In the genomic region with DNA sequence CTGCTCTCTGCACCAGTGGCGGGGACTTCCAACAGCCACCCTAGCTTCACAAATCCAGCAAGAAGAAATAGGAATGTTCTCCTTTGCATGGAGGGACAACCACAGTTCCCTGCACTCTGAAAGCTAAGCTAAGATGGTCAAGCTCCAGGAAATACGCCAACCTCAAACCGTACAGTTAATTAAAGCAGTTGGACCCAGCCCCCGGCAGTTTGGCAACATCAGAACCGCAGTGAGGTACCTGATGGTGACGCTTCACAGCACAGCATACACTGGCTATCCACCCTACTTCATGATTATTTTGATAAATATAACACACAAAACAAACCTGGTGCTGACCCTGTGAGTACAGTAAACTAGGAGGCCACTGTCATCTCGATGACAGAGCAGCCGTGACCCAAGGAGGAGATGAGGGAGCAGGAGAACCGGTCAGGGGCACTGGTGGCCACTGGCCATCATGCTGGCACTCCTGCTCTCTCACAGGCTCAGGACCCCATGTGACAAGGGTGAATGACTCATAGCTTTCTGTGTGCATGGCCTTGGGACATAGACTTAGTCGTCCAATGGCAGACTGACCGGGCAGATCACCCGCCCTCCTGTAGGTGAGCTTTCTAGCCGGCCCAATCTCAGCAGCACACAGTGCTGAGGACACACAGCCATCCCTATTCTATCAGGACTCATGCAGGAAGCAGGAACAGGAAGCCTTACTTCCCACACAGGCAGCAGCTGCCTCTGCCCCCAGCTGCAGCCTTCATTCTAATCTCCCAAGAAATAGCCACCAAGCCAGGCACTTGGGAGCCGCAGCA, we compare ENCODE assay signal across 8 mouse cellular contexts. TPM values are rescaled to one million over a fixed set of nuclear protein-coding genes. Genes with fewer than 3 reads are reported as not detected.
A peak's percentile ranks its signal among the peaks of the same experiment; 100 is the strongest.
DNase-seq lines count a peak whose midpoint lies in the region; ATAC-seq and TF ChIP-seq lines count a peak whose summit lies in the region.

No protein-coding gene starts in this region.

- no peak overlapping the region for H3K4me3 ChIP-seq in heart, embryonic 12.5 days
- H3K4me3 ChIP-seq in kidney, postnatal 0 days (replicated peaks; ENCODE audit: low read depth, low read length): no peak overlapping the region
- peak overlapping the region; percentile 1 for H3K4me3 ChIP-seq in myocyte

- DNase-seq in lung, adult 18-20 months: peak; percentile 58 to 70
- DNase-seq in lung, postnatal 14 days: no peak
- DNase-seq in cerebellum, adult 18-20 months: peak; percentile 66 to 76
- peak; percentile 50 for DNase-seq in kidney, postnatal 0 days (ENCODE audit: low spot score)
- DNase-seq in right cerebral cortex, postnatal 25 days: no peak
- no peak for DNase-seq in adipocyte (ENCODE audit: low spot score)

- no peaks in the 10 kb centered on the region for H3K27me3 ChIP-seq in heart, embryonic 12.5 days (replicated peaks)
- H3K27me3 ChIP-seq in kidney, postnatal 0 days (ENCODE audit: insufficient read depth, low read length): no peaks in the 10 kb centered on the region
- H3K27me3 ChIP-seq in myocyte (ENCODE audit: control insufficient read depth, insufficient read depth, insufficient read length): no peaks in the 10 kb centered on the region

- peak; percentile 7; the same call in 1 of the 2 replicates for ATAC-seq in heart, embryonic 12.5 days (ENCODE audit: insufficient number of reproducible peaks, low FRiP score)
- ATAC-seq in kidney, postnatal 0 days (replicated peaks; ENCODE audit: low FRiP score, low read depth): peak; percentile 35; the same call in 1 of the 2 replicates

- peaks cover 64% of the 10 kb centered on the region for H3K36me3 ChIP-seq in heart, embryonic 12.5 days
- peaks cover 64% of the 10 kb centered on the region for H3K36me3 ChIP-seq in kidney, postnatal 0 days (ENCODE audit: insufficient read depth, low read length)
- peaks cover 60% of the 10 kb centered on the region for H3K36me3 ChIP-seq in myocyte (ENCODE audit: control insufficient read depth, insufficient read depth)

- H3K4me1 ChIP-seq in heart, embryonic 12.5 days (replicated peaks): peaks cover 95% of the 10 kb centered on the region
- H3K4me1 ChIP-seq in kidney, postnatal 0 days (replicated peaks; ENCODE audit: insufficient read depth, low read length): peaks cover 49% of the 10 kb centered on the region

- peak overlapping the region; percentile 39 for H3K4me2 ChIP-seq in heart, embryonic 12.5 days
- 0 out of 2 replicates have a peak overlapping the region, but pooled peaks have one; percentile 1 for H3K4me2 ChIP-seq in kidney, postnatal 0 days (ENCODE audit: low read length)
- H3K4me2 ChIP-seq in myocyte (ENCODE audit: low read depth): peak overlapping the region; percentile 87

- no peak overlapping the region for H3ac ChIP-seq in myocyte (ENCODE audit: control insufficient read depth, insufficient read length)

- TF ChIP-seq POLR2A in myocyte (IDR thresholded peaks at IDR 0.05; ENCODE audit: insufficient read length, low read depth): peak; percentile 35

- H3K79me2 ChIP-seq in myocyte (ENCODE audit: control insufficient read depth, insufficient read depth): peaks cover 96% of the 10 kb centered on the region

- H3K9me3 ChIP-seq in heart, embryonic 12.5 days (replicated peaks): no peaks in the 10 kb centered on the region
- H3K9me3 ChIP-seq in kidney, postnatal 0 days (replicated peaks; ENCODE audit: low read length): no peaks in the 10 kb centered on the region

- WGBS in heart, embryonic 12.5 days: 62% methylated on average over 14 of the region's 14 CpGs
- 51% methylated on average over 14 of the region's 14 CpGs for WGBS in kidney, postnatal 0 days

- peak overlapping the region; percentile 100 for H3K27ac ChIP-seq in heart, embryonic 12.5 days (ENCODE audit: poor library complexity, severe bottlenecking)
- H3K27ac ChIP-seq in kidney, postnatal 0 days: peak overlapping the region; percentile 86

- no peak for TF ChIP-seq CTCF in kidney, postnatal 0 days (IDR thresholded peaks at IDR 0.05; ENCODE audit: low read depth)

- peak overlapping the region; percentile 72 for H3K9ac ChIP-seq in heart, embryonic 12.5 days
- no peak overlapping the region for H3K9ac ChIP-seq in kidney, postnatal 0 days (ENCODE audit: low read depth, low read length)

TF ChIP-seq in myocyte, 11 proteins besides CTCF, POLR2A, EP300 and RAD21:
- TF ChIP-seq REST (IDR thresholded peaks at IDR 0.05; ENCODE audit: insufficient read depth, insufficient read length): no peak
- no peak for TF ChIP-seq MAX (IDR thresholded peaks at IDR 0.05; ENCODE audit: low read depth)
- peak; percentile 68 for TF ChIP-seq POLR2AphosphoS2 (IDR thresholded peaks at IDR 0.05; ENCODE audit: insufficient read length, low read depth)
- TF ChIP-seq TCF3 (IDR thresholded peaks at IDR 0.05; ENCODE audit: insufficient read length, low read depth): peak; percentile 77
- peak; percentile 78 for TF ChIP-seq USF1 (IDR thresholded peaks at IDR 0.05; ENCODE audit: low read depth)
- no peak for TF ChIP-seq CEBPB (IDR thresholded peaks at IDR 0.05; ENCODE audit: insufficient read depth, poor library complexity, severe bottlenecking)
- TF ChIP-seq SRF (IDR thresholded peaks at IDR 0.05; ENCODE audit: control insufficient read depth, insufficient read length, low read depth): no peak
- TF ChIP-seq TCF12 (IDR thresholded peaks at IDR 0.05; ENCODE audit: insufficient read depth, poor library complexity, severe bottlenecking): peak; percentile 59
- TF ChIP-seq MYOG (IDR thresholded peaks at IDR 0.05; ENCODE audit: control insufficient read depth in 1 of 3, insufficient read depth in 1 of 3, insufficient read length in 2 of 3, low read depth in 2 of 3): peak; percentile 72 to 95 (median 86)
- TF ChIP-seq E2F4 (IDR thresholded peaks at IDR 0.05; ENCODE audit: insufficient read depth): no peak
- peak; percentile 76 to 97 (median 95) for TF ChIP-seq MYOD1 (IDR thresholded peaks at IDR 0.05; ENCODE audit: control insufficient read depth in 1 of 3, insufficient read length in 2 of 3, low read depth in 2 of 3)

RNA-seq across cellular contexts. Expression of gene Apol8, which starts 41.0 kb away (rescaled TPM):
- polyA plus RNA-seq in heart, embryonic 12.5 days (2016; fragmentation: Nextera tagmentation; extraction: Ambion mirVana): 0.65 and 0.74 TPM in 2 replicates
- polyA plus RNA-seq in kidney, postnatal 0 days (2015; fragmentation: Nextera tagmentation; extraction: Ambion mirVana): not detected in 2 replicates
- polyA plus RNA-seq in myocyte (2012; fragmentation: generic; extraction: Trizol): 0.38 TPM

RNA-seq across cellular contexts. Expression of gene Myh9, which starts 44.2 kb away (rescaled TPM):
- 41.9 and 42.0 TPM in 2 replicates for polyA plus RNA-seq in heart, embryonic 12.5 days (2016; fragmentation: Nextera tagmentation; extraction: Ambion mirVana)
- 52.9 and 57.2 TPM in 2 replicates for polyA plus RNA-seq in kidney, postnatal 0 days (2015; fragmentation: Nextera tagmentation; extraction: Ambion mirVana)
- 466 TPM for polyA plus RNA-seq in myocyte (2012; fragmentation: generic; extraction: Trizol)

Comparison
In these comparisons a context has a peak if more than half of its experiments do, and no peak if none do; other contexts are left out.
1. DNase-seq: peak in lung, adult 18-20 months (2 of 2), cerebellum, adult 18-20 months (2 of 2) and kidney, postnatal 0 days (single experiment); none in lung, postnatal 14 days (single experiment), right cerebral cortex, postnatal 25 days (single experiment) and adipocyte (single experiment).
2. H3K4me2 ChIP-seq: peak in every context shown above with its lines; median percentile 87 in myocyte; 39 in heart, embryonic 12.5 days; 1 in kidney, postnatal 0 days.